Mouse (Mus musculus): ENCODE data around the gene 6430548M08Rik. TPM values are rescaled to one million over a fixed set of nuclear protein-coding genes. Genes with fewer than 3 reads are reported as not detected.
A peak's percentile ranks its signal among the peaks of the same experiment; 100 is the strongest.

The 6430548M08Rik gene
- polyA plus RNA-seq (2015; fragmentation: Nextera tagmentation; extraction: Ambion mirVana), result 5.3 and 6.7 TPM in 2 replicates

DNA sequence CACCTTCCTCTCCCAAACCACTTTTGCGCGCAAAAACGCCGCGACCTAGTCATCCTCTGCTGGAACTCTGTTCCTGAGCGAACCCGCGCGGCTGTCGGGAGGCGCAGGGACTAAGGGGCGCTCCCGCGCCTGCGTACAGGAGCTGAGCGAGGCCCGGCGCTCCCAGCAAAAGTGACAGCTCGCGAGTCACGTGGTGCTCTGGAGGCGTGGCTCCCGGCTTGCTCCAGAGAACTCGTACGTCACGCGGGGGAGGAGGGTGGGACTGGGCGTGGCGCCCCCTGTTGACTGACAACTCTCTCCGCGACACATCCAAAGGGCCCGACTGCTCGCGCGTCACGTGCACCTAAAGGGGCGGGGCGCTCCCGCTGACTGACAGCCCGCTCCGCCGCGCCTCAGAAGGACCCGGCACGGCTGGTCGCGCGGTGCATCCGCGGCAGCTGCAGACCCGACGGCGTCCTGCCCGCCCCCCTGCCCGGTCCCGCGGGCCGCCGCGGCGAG is at the start of gene 6430548M08Rik:
6430548M08Rik (plus strand) TSS at position 395 of the 498 bp plus-strand sequence.
- Histone ChIP-seq H3K36me3 (ENCODE audit: insufficient read depth, low read length) (no peaks in the 10 kb centered on the region), H3K4me1 (ENCODE audit: insufficient read depth, low read length) (peaks cover 22% of the 10 kb centered on the region), H3K4me2 (replicated peaks; ENCODE audit: low read depth, low read length) (peak within 1 kb of the TSS; percentile 94), H3K4me3 (ENCODE audit: low read length) (peak within 1 kb of the TSS; percentile 71), H3K9me3 (ENCODE audit: low read length) (no peaks in the 10 kb centered on the region), H3K9ac (replicated peaks; ENCODE audit: low read length) (peak within 1 kb of the TSS; percentile 77), H3K27ac (ENCODE audit: low read length) (peak within 1 kb of the TSS; percentile 97), H3K27me3 (ENCODE audit: insufficient read depth, low read length) (peaks cover 17% of the 10 kb centered on the region)
- ATAC-seq (ENCODE audit: low FRiP score, low TSS enrichment), result peak; percentile 97
- 0% methylated on average over 37 of the region's 61 CpGs for WGBS

- H3K36me3 ChIP-seq (ENCODE audit: insufficient read depth, low read length), result no peaks in the 10 kb centered on the region
- 89% methylated on average over 8 of the region's 8 CpGs for WGBS
- no peak for ATAC-seq (ENCODE audit: low FRiP score, low TSS enrichment)
- H3K9ac ChIP-seq (replicated peaks; ENCODE audit: low read length), result no peak overlapping the region
- no peak overlapping the region for H3K27ac ChIP-seq (ENCODE audit: low read length)
- no peaks in the 10 kb centered on the region for H3K27me3 ChIP-seq (ENCODE audit: insufficient read depth, low read length)
- H3K4me2 ChIP-seq (replicated peaks; ENCODE audit: low read depth, low read length), result no peak overlapping the region
- H3K9me3 ChIP-seq (ENCODE audit: low read length), result 0 out of 2 replicates have a peak, but pooled peaks cover 3% of the 10 kb centered on the region
- H3K4me1 ChIP-seq (ENCODE audit: insufficient read depth, low read length), result peaks cover 10% of the 10 kb centered on the region
- no peak overlapping the region for H3K4me3 ChIP-seq (ENCODE audit: low read length)
Observed at GRCm38 (mm10) chr8:120065611-120066010, 48.3 kb upstream of the 6430548M08Rik start.

- whole genome bisulfite sequencing, result 83% methylated on average over 4 of the region's 4 CpGs
- Histone ChIP-seq H3K4me2 (replicated peaks; ENCODE audit: low read depth, low read length) (no peak overlapping the region), H3K27me3 (ENCODE audit: insufficient read depth, low read length) (no peaks in the 10 kb centered on the region), H3K9me3 (ENCODE audit: low read length) (0 out of 2 replicates have a peak, but pooled peaks cover 3% of the 10 kb centered on the region), H3K27ac (ENCODE audit: low read length) (no peak overlapping the region), H3K4me1 (ENCODE audit: insufficient read depth, low read length) (peaks cover 10% of the 10 kb centered on the region), H3K36me3 (ENCODE audit: insufficient read depth, low read length) (no peaks in the 10 kb centered on the region), H3K9ac (replicated peaks; ENCODE audit: low read length) (no peak overlapping the region), H3K4me3 (ENCODE audit: low read length) (no peak overlapping the region)
- no peak for ATAC-seq (ENCODE audit: low FRiP score, low TSS enrichment)
Observed at GRCm38 (mm10) chr8:120066226-120066625, 47.7 kb upstream of the 6430548M08Rik start.

- Histone ChIP-seq H3K4me3 (ENCODE audit: low read length) (no peak overlapping the region), H3K9me3 (ENCODE audit: low read length) (0 out of 2 replicates have a peak, but pooled peaks cover 3% of the 10 kb centered on the region), H3K4me1 (ENCODE audit: insufficient read depth, low read length) (peaks cover 22% of the 10 kb centered on the region), H3K36me3 (ENCODE audit: insufficient read depth, low read length) (no peaks in the 10 kb centered on the region), H3K27ac (ENCODE audit: low read length) (no peak overlapping the region), H3K27me3 (ENCODE audit: insufficient read depth, low read length) (no peaks in the 10 kb centered on the region), H3K9ac (replicated peaks; ENCODE audit: low read length) (no peak overlapping the region), H3K4me2 (replicated peaks; ENCODE audit: low read depth, low read length) (no peak overlapping the region)
- peak; percentile 55 for ATAC-seq (ENCODE audit: low FRiP score, low TSS enrichment)
- 21% methylated on average over 19 of the region's 19 CpGs for WGBS
Observed at GRCm38 (mm10) chr8:120067936-120068668, 45.9 kb upstream of the 6430548M08Rik start.

DNA sequence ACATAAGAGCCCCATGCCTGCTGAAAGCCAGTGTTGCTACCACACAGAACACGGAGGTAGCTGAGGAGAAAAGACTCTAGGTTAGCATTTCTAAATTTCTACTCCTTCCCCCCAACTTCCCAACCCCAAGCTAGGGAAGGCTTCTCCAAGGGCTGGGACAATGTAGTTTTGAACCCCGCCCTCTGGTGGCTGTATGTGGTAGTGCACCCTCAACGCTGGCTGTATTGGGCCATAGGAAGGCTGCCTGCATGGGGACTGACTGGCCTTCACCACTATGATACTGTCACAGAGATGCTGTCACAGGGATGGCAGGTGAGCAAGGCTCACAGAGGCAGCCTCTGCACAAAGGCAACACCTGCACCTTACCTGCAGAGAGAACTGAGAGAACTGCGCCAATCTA is 42.3 kb upstream of the 6430548M08Rik start:
- peak overlapping the region; percentile 27 for H3K27ac ChIP-seq (ENCODE audit: low read length)
- H3K4me1 ChIP-seq (ENCODE audit: insufficient read depth, low read length), result peaks cover 25% of the 10 kb centered on the region
- no peak overlapping the region for H3K4me3 ChIP-seq (ENCODE audit: low read length)
- H3K36me3 ChIP-seq (ENCODE audit: insufficient read depth, low read length), result no peaks in the 10 kb centered on the region
- H3K9me3 ChIP-seq (ENCODE audit: low read length), result 0 out of 2 replicates have a peak, but pooled peaks cover 3% of the 10 kb centered on the region
- H3K9ac ChIP-seq (replicated peaks; ENCODE audit: low read length), result no peak overlapping the region
- no peak overlapping the region for H3K4me2 ChIP-seq (replicated peaks; ENCODE audit: low read depth, low read length)
- H3K27me3 ChIP-seq (ENCODE audit: insufficient read depth, low read length), result 0 out of 2 replicates have a peak, but pooled peaks cover 3% of the 10 kb centered on the region
- WGBS, result 23% methylated on average over 4 of the region's 4 CpGs
- peak; percentile 78; the same call in 1 of the 2 replicates for ATAC-seq (ENCODE audit: low FRiP score, low TSS enrichment)

- H3K27ac ChIP-seq (ENCODE audit: low read length), result peak overlapping the region; percentile 27
- 52% methylated on average over 9 of the region's 9 CpGs for WGBS
- ATAC-seq (ENCODE audit: low FRiP score, low TSS enrichment), result 0 out of 2 replicates have a peak, but pooled peaks have one; percentile 10
- no peaks in the 10 kb centered on the region for H3K36me3 ChIP-seq (ENCODE audit: insufficient read depth, low read length)
- 0 out of 2 replicates have a peak, but pooled peaks cover 2% of the 10 kb centered on the region for H3K9me3 ChIP-seq (ENCODE audit: low read length)
- peaks cover 25% of the 10 kb centered on the region for H3K4me1 ChIP-seq (ENCODE audit: insufficient read depth, low read length)
- 0 out of 2 replicates have a peak, but pooled peaks cover 3% of the 10 kb centered on the region for H3K27me3 ChIP-seq (ENCODE audit: insufficient read depth, low read length)
- no peak overlapping the region for H3K4me3 ChIP-seq (ENCODE audit: low read length)
- no peak overlapping the region for H3K4me2 ChIP-seq (replicated peaks; ENCODE audit: low read depth, low read length)
- no peak overlapping the region for H3K9ac ChIP-seq (replicated peaks; ENCODE audit: low read length)
Observed at GRCm38 (mm10) chr8:120072259-120072658, 41.7 kb upstream of the 6430548M08Rik start.

DNA sequence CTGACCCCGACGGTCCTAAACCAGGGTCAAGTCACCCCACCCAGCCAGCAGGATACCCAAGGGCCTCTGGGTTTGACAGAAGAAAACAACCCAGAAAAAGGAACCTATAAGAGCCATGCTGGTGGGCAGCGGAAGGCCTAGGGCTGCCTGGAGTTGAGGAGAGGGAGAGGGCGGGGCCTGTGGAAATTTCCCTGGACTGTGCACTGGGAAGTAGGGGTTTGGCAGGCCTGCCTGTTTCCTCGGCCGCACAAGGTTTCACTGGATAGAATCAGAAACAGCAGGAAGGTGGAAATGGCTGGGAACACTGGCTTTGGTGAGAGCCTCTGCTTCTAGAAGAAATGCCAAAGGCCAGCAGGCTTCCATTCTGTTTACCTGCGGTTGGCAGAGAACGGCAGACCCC is 41.1 kb upstream of the 6430548M08Rik start:
- H3K4me2 ChIP-seq (replicated peaks; ENCODE audit: low read depth, low read length), result no peak overlapping the region
- H3K27ac ChIP-seq (ENCODE audit: low read length), result peak overlapping the region; percentile 27
- H3K9ac ChIP-seq (replicated peaks; ENCODE audit: low read length), result no peak overlapping the region
- peaks cover 23% of the 10 kb centered on the region for H3K4me1 ChIP-seq (ENCODE audit: insufficient read depth, low read length)
- 0 out of 2 replicates have a peak, but pooled peaks cover 3% of the 10 kb centered on the region for H3K27me3 ChIP-seq (ENCODE audit: insufficient read depth, low read length)
- no peak for ATAC-seq (ENCODE audit: low FRiP score, low TSS enrichment)
- H3K4me3 ChIP-seq (ENCODE audit: low read length), result no peak overlapping the region
- H3K36me3 ChIP-seq (ENCODE audit: insufficient read depth, low read length), result no peaks in the 10 kb centered on the region
- no peaks in the 10 kb centered on the region for H3K9me3 ChIP-seq (ENCODE audit: low read length)
- 66% methylated on average over 8 of the region's 8 CpGs for WGBS

DNA sequence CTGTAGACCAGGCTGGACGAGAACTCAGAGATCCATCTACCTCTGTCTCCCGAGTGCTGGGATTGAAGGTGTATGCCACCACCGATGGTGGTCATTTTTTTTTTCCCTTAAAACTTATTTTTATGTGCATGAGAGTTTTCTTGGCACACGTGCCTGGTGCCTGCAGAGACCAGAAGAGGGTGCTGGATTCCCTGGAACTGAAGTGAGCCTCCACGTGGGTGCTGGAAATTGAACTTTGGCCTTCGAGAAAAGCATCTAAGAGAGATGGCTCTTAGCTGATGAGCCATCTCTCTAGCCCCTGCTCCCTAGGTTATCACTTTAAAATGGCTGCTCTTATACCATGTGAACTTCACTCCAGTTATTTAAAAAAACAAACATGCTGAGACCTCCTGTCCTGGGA is 39.4 kb upstream of the 6430548M08Rik start:
- Histone ChIP-seq H3K4me3 (ENCODE audit: low read length) (no peak overlapping the region), H3K4me2 (replicated peaks; ENCODE audit: low read depth, low read length) (no peak overlapping the region), H3K27ac (ENCODE audit: low read length) (no peak overlapping the region), H3K9ac (replicated peaks; ENCODE audit: low read length) (no peak overlapping the region), H3K4me1 (ENCODE audit: insufficient read depth, low read length) (peaks cover 15% of the 10 kb centered on the region; the same call in 1 of the 2 replicates), H3K27me3 (ENCODE audit: insufficient read depth, low read length) (0 out of 2 replicates have a peak, but pooled peaks cover 3% of the 10 kb centered on the region), H3K9me3 (ENCODE audit: low read length) (no peaks in the 10 kb centered on the region), H3K36me3 (ENCODE audit: insufficient read depth, low read length) (no peaks in the 10 kb centered on the region)
- ATAC-seq (ENCODE audit: low FRiP score, low TSS enrichment), result no peak
- 68% methylated on average over 6 of the region's 6 CpGs for WGBS

GRCm38 (mm10) chr8:120075347-120075746 is 38.6 kb upstream of the 6430548M08Rik start:
- H3K4me2 ChIP-seq (replicated peaks; ENCODE audit: low read depth, low read length), result no peak overlapping the region
- no peak overlapping the region for H3K9ac ChIP-seq (replicated peaks; ENCODE audit: low read length)
- peaks cover under 1% of the 10 kb centered on the region; the same call in 1 of the 2 replicates for H3K36me3 ChIP-seq (ENCODE audit: insufficient read depth, low read length)
- 60% methylated on average over 6 of the region's 6 CpGs for WGBS
- H3K27ac ChIP-seq (ENCODE audit: low read length), result no peak overlapping the region
- no peak overlapping the region for H3K4me3 ChIP-seq (ENCODE audit: low read length)
- 0 out of 2 replicates have a peak, but pooled peaks cover 3% of the 10 kb centered on the region for H3K27me3 ChIP-seq (ENCODE audit: insufficient read depth, low read length)
- peaks cover 15% of the 10 kb centered on the region; the same call in 1 of the 2 replicates for H3K4me1 ChIP-seq (ENCODE audit: insufficient read depth, low read length)
- ATAC-seq (ENCODE audit: low FRiP score, low TSS enrichment), result no peak
- H3K9me3 ChIP-seq (ENCODE audit: low read length), result no peaks in the 10 kb centered on the region
